Mouse (Mus musculus) adrenal gland, adult 8-10 months (tissue): Measurements from ENCODE around the gene Nkx6-1. TPM values are rescaled to one million over a fixed set of nuclear protein-coding genes. Genes with fewer than 3 reads are reported as not detected.

Experiments
- DNase-seq: peaks from one replicate; pipeline ENCODE4 v3.0.0; 2022
- total RNA-seq, 4 experiments: library from RNA; stranded (reverse); gene quantifications; 2 replicates each; pipeline ENCODE4 v1.2.4; 2022

Gene Nkx6-1
- total RNA-seq, 4 experiments from 2014 or later = 0.09 to 0.10 TPM; not detected in 2

DNA sequence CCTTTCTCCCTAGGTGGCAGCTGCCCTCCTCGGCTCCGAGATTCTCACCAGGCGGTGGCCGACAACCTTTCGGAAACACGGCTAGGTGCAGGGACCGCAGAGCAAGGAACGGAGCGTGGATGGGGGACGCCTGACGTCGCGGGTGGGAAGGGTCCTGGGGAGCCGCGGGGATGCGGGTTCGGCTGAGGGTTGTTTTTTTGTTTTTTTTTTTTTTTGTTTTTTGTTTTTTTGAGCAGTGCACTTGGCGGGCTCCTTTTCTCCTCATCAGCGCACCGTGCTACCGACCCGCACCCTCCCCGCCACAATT lies 5.9 kb downstream of the Nkx6-1 start:
- no peak for DNase-seq

DNA sequence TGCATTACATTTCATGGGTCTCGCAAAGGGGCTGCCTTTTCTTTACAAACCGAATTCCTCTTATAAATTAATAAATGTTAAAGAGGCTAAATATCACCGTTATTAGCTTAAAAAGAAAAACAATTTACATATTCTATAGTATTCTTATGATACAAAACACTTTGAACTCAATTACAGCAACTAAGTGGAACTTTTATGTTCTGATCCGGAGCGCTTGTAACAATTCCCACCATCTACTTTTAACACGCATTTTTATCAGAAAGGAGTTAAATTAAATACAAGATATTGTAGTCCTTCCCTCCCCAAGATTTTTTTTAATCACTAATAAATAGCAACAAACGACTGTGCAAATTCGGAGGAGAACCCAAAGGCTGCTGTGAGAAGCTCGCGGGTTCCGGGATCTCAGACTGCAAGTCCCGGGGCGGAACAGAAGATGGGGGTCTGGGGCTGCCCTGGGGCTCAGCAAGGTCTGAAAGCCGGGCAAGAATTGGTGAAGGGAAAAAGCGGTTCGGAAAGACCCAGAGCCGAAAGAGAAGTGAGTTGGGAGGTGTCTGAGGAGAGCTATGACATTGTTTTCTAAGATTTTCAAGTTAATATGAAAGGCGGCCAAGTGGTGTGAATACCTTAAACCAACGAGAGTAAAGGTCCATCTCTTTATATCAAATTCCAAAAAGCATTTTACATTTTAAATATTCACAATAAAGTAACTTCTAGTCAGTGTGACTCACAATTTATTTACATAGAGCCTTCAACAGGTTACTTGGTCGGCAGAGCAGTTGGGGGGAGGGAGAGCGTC lies 6.4 kb downstream of the Nkx6-1 start:
- DNase-seq = no peak

DNA sequence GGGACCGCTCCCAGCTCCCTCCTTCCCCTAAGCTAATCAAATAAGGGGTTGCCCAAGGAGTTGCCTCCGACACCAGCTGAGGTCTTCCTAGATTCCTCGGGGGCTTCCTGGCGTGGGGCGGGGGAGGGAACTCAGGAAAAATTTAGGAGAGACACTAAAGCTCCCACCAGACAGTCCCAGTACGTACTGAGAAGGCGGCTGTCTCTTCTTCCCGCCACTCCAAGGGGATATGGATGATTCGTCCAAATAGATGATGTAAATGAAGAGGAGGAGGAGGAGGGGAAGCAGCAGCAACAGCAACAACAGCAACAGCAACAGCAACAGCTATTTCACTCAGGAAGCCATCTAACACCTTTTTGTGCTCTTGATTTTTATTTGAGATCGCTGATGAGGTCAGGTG lies 7.1 kb downstream of the Nkx6-1 start:
- DNase-seq = no peak

DNA sequence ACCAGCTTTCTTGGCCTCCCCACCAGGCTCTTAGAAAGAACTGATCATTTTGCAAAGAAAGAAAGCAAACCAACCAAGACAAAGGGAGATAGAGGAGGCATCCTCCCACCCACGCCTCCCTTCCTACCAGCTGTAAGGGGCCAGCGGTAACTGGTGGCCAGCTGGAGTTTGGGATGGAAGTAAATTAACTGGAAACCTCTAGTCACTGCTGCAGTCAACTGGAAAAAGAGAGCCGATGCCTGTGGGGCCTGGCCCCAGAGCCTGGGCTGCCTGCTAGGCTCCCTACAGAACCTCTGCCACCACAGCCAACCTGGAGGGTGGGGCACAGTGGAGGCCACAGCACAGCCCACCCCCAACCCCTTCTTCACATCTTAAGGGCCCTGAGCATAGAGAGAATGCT lies 8.7 kb downstream of the Nkx6-1 start:
- no peak for DNase-seq

DNA sequence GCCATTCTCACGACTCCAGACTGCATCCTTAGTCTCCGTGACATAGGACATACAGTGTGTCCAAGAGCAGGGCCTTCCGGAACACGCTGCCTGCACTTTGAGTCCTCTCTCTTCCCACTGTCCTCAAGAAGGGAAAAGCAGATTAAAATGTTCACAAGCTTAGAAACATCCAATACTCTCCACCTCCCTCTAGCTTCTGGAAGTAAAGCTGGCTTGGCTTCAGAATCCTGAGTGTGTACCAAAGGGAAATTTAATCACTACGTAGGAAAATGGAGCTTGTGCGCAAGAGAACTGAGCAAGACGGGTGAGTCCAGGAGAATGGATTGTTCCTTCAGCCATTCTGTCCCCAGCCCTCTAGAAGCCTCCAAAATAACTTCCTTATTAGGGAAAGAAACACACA lies 9.4 kb downstream of the Nkx6-1 start:
- no peak for DNase-seq

DNA sequence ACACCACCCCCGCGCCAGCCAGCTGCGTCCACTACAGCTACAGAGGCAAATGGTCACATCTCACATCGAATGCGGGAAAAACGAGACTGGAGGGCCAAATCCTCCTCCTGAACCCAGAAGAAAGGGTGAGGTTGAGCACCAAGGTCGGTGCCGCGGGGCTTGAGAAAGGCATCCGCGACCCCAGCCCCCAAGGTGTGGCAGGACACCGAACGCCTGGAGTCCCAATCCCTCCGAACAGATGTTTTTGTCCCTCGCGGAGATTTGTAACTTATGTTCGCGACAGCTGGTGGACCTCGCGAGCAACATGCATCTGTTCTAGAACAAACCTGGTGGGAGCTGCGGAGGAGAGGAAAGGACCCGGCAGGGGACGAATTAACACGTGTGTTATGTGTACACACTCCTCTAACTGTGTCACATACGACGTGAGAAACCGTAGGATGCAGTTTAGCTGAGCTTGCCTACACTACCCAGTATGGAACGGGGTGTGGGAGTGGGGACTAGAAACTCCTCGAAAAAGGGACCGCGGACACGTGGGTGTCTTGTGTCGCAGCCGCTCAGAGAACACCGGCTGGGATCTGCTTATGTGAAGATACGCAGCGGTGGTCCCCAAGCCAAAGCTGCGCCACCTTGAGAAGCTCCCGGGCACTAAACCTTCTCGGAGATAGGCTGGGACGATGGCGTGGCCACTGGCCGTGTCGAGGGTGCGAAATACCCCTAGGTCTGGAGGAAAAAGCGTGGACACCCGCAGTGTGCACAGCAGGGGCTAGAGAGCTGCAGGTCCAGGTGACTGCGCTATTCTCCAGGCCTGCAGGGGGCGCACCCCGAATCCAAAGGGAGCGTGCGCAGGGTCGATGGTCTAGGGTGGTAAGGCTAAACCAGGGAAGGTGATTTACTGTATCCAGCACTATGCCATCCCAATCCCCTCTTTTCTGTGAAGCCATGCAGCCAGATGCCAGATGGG lies 16.8 kb downstream of the Nkx6-1 start:
- DNase-seq = no peak

DNA sequence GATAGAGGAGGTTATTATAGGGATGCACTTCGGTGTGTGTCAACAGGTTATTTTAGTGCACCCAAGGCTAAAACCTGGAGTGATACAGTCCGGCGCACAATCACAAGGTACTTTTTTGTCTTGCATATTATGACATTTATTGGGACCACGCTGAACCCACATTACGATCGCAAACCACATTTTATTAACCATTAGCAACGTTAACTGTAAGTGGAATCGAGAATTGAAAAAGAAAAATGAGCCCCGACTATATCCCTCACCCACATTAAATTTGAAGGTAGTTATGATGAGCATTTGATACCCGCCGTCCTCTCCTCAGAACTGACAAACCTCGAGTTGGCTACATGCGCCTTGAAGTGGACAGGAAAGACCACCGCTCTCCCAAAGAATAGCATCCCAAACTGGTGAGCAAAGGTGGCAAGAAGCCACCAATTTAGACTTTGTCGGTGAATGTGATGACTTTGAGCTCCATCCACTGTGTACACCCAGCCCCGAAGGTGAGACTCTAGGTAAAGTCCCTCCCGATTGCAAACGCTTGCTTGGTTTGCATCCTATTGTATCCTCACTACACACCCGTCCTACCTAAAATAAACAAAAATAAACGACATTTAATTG lies 17.7 kb downstream of the Nkx6-1 start:
- DNase-seq = no peak

DNA sequence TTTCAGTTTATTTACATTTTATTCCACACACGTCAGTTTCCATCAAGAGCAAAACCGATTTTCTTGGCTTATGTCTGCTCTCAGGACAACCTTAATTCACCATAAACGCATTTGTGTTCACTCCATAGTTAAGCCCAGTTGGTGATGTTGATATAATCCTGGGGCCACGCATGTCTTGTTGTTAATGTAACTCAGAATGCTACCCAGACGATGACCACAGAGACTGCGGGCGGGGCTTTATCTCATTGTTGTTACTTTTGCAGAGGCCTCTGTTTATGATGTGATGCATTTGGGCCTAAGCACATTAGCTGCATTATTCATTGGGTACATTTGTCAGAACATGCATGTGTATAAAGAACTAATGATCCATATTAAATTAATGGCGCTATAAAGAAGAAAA lies 19.7 kb downstream of the Nkx6-1 start:
- no peak for DNase-seq

DNA sequence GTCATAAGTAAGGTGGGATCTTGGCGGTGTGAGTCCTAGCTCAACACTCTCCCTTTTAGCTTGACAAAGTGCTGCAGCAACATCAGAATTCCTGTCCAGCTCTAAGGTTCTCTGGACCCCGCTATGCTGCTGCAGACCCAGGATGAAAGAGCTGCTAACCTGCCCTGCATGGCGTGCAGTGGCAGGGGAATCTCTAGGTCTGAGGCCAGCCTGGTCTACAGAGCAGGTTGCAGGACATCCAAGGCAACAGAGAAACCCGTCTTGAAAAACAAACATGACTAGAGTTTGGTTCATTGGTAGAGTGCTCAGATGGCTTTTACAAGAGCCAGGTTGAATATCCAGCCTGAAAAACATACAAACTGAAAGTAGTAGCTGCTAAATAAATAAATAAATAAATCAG lies 26.7 kb downstream of the Nkx6-1 start:
- DNase-seq = no peak

Other genes starting within 250 kb of the Nkx6-1 start
- gene Cds1, start 100.1 kb upstream of the Nkx6-1 start, total RNA-seq = 1 to 10 TPM; 4.2 to 8.9 (median 5.6) TPM